Mouse (Mus musculus) embryonic facial prominence, embryonic 14.5 days (tissue): ENCODE results near the gene Abcc1. TPM values are rescaled to one million over a fixed set of nuclear protein-coding genes. Genes with fewer than 3 reads are reported as not detected.

ENCODE experiments used
- ATAC-seq: fragments of 200-750 bp; cut with Nextera tagmentation; 2 replicates; pipeline ENCODE4 v1.8.0; 2017; ENCODE audit warnings: low read depth, moderate number of reproducible peaks, moderate TSS enrichment
- DNase-seq: peaks from one replicate; pipeline ENCODE4 v3.0.0-alpha.2; 2015; ENCODE audit warnings: low spot score
- H3K27ac ChIP-seq: fragments of 300-500 bp; sonication (generic); replicated peaks from 2 replicates; pipeline ENCODE4 v1.5.1; 2014; ENCODE audit warnings: low read depth, mild to moderate bottlenecking, low read length, moderate library complexity
- H3K27me3 ChIP-seq: fragments of 300-500 bp; sonication (generic); replicated peaks from 2 replicates; pipeline ENCODE4 v1.6.1; 2014; ENCODE audit warnings: low read length; ENCODE audit not compliant: control insufficient read depth, insufficient read depth
- H3K36me3 ChIP-seq: fragments of 300-500 bp; sonication (generic); 2 replicates; pipeline ENCODE4 v1.6.1; 2014; ENCODE audit warnings: low read length, mixed read lengths; ENCODE audit not compliant: control insufficient read depth, insufficient read depth
- H3K4me1 ChIP-seq: fragments of 300-500 bp; sonication (generic); 2 replicates; pipeline ENCODE4 v1.6.1; 2014; ENCODE audit warnings: antibody characterized with exemption, low read length; ENCODE audit not compliant: control insufficient read depth, insufficient read depth
- H3K4me2 ChIP-seq: fragments of 300-500 bp; sonication (generic); 2 replicates; pipeline ENCODE4 v1.6.1; 2014; ENCODE audit warnings: low read depth, mild to moderate bottlenecking, low read length, moderate library complexity, mixed read lengths
- H3K4me3 ChIP-seq: fragments of 300-500 bp; sonication (generic); 2 replicates; pipeline ENCODE4 v1.5.1; 2014; ENCODE audit warnings: low read depth, mild to moderate bottlenecking, low read length
- H3K9ac ChIP-seq: fragments of 300-500 bp; sonication (generic); 2 replicates; pipeline ENCODE4 v1.6.1; 2014; ENCODE audit warnings: low read depth, mild to moderate bottlenecking, low read length, moderate library complexity, mixed read lengths
- H3K9me3 ChIP-seq: fragments of 300-500 bp; sonication (generic); 2 replicates; pipeline ENCODE4 v1.6.1; 2016; ENCODE audit warnings: low read length; ENCODE audit not compliant: control insufficient read depth
- WGBS: fragments of 180-500 bp; shearing (Covaris S2); extraction: QIAGEN DNeasy Blood & Tissue Kit; methylation state at CpG from one replicate; pipeline ENCODE4 v1.1.7; 2014; 5-methylcytosine and 5-hydroxymethylcytosine counted together
- polyA plus RNA-seq: library from polyadenylated mRNA; unstranded; fragments of >200 nt; fragmentation: Nextera tagmentation; extraction: Ambion mirVana; gene quantifications from 2 replicates; pipeline ENCODE4 v1.2.1, GENCODE M21; 2014

Abcc1 gene
- polyA plus RNA-seq, 1 experiment from 2014 or later: 10.4 TPM

- ATAC-seq: no peak
- 85% methylated on average over 9 of the region's 9 CpGs for WGBS
- Histone ChIP-seq H3K36me3 (peaks cover 26% of the 10 kb centered on the region), H3K9ac (no peak overlapping the region), H3K27me3 (no peaks in the 10 kb centered on the region), H3K4me3 (no peak overlapping the region), H3K27ac (no peak overlapping the region), H3K4me2 (no peak overlapping the region), H3K4me1 (no peaks in the 10 kb centered on the region), H3K9me3 (no peaks in the 10 kb centered on the region)
- no peak for DNase-seq
Observed at GRCm38 (mm10) chr16:14476701-14477400, 115.5 kb downstream of the Abcc1 start.

DNA sequence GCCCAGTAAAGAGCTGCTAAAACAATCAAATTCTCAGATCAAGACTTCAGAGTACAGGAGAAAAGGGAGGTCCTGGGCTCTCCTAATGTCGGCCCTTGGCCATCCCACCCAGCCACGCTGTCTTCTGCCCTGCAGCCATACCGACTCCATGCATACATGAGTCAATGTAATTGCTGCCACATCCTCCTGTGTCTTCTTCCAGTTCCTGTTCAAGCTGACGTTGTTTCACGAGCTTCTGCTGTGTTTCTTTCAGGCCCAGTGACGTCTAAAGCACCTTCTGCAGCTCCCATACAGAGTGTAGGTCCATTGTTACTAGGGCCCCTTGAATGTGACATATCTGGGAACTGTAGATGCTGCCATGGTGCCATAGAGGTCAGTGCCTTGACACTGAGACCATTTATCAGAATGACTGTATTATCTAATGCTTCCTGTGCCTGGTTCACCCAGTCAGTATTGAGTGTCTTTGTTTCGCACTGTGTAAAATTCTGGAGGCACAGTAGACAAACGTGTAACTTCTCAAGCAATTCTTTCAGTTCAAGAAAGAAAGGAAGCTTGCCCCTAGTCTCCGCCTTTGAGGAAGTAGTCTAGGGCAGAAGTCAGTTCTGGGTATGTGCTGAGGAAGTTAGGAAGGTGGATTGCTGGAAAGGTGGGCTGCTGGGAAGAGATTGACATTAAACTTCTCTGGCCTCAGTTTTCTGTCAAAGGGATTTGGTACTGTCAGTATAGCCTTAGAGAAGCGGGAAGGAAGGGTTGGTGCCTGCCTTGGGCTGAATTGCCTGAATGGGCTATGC lies 116.3 kb downstream of the Abcc1 start:
- Histone ChIP-seq H3K4me2 (no peak overlapping the region), H3K9ac (no peak overlapping the region), H3K27me3 (no peaks in the 10 kb centered on the region), H3K4me3 (no peak overlapping the region), H3K27ac (no peak overlapping the region), H3K9me3 (no peaks in the 10 kb centered on the region), H3K36me3 (peaks cover 17% of the 10 kb centered on the region), H3K4me1 (no peaks in the 10 kb centered on the region)
- ATAC-seq: no peak
- 70% methylated on average over 10 of the region's 10 CpGs for WGBS
- no peak for DNase-seq

DNA sequence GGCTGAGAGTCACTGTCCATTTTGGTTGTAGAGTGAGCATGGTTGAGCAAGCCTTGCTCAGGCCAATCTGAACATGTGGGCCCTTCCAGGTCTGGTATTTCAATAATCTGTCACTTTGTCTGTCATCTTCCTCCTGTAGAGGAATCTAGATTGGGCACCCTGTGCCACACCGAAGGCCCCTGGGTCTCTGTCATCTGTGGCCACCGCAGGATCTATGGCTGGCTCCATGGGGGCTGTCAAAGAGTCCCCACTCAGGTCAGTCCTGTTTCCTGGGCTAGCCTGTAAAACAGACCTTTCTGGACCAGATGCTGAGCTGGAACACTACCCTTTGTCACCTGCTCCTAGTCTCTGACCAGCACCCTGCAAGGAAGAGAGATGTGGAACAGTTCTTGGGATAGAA lies 118.3 kb downstream of the Abcc1 start:
- no peak overlapping the region for H3K4me3 ChIP-seq
- ATAC-seq (no peak), DNase-seq (no peak)
- no peaks in the 10 kb centered on the region for H3K4me1 ChIP-seq
- WGBS: 92% methylated on average over 2 of the region's 2 CpGs
- H3K27ac ChIP-seq: no peak overlapping the region
- no peaks in the 10 kb centered on the region for H3K27me3 ChIP-seq
- no peak overlapping the region for H3K4me2 ChIP-seq
- no peak overlapping the region for H3K9ac ChIP-seq
- H3K9me3 ChIP-seq: no peaks in the 10 kb centered on the region
- H3K36me3 ChIP-seq: no peaks in the 10 kb centered on the region; the same call in 1 of the 2 replicates

DNA sequence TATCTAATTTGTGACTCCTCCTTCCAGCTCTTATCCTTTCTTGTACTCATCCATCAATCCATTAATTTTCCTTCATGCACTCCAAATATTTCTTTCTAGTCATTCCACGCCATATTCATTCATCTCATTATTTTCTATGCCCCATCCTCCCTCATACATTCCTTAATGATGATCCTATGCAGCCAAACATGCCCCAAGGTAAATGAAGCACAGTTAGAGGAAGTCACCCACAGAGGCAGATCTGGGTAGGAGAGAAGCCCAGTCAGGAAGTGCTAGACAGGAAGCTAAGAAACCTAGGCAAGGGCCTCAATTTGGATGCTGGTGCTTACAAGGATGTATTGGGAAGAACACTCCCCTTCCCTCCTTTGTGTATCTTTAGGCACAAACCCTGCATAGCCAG lies 121.9 kb downstream of the Abcc1 start:
- H3K4me3 ChIP-seq: no peak overlapping the region
- no peaks in the 10 kb centered on the region for H3K36me3 ChIP-seq
- 80% methylated on average over 1 of the region's 1 CpGs for WGBS
- H3K4me1 ChIP-seq: no peaks in the 10 kb centered on the region
- no peaks in the 10 kb centered on the region for H3K27me3 ChIP-seq
- H3K9ac ChIP-seq: no peak overlapping the region
- no peak overlapping the region for H3K27ac ChIP-seq
- no peaks in the 10 kb centered on the region for H3K9me3 ChIP-seq
- no peak for ATAC-seq
- no peak overlapping the region for H3K4me2 ChIP-seq
- no peak for DNase-seq

- H3K36me3 ChIP-seq: no peaks in the 10 kb centered on the region
- H3K4me1 ChIP-seq: no peaks in the 10 kb centered on the region
- H3K27me3 ChIP-seq: no peaks in the 10 kb centered on the region
- WGBS: 66% methylated on average over 2 of the region's 2 CpGs
- ATAC-seq: peak; percentile 57; the same call in 1 of the 2 replicates
- no peak overlapping the region for H3K9ac ChIP-seq
- H3K4me3 ChIP-seq: no peak overlapping the region
- H3K9me3 ChIP-seq: no peaks in the 10 kb centered on the region
- DNase-seq: peak; percentile 64
- no peak overlapping the region for H3K27ac ChIP-seq
- no peak overlapping the region for H3K4me2 ChIP-seq
Observed at GRCm38 (mm10) chr16:14493491-14494114, 132.2 kb downstream of the Abcc1 start.

GRCm38 (mm10) chr16:14501649-14502360 lies 140.4 kb downstream of the Abcc1 start:
- Histone ChIP-seq H3K27ac (no peak overlapping the region), H3K4me2 (no peak overlapping the region), H3K4me3 (no peak overlapping the region), H3K27me3 (no peaks in the 10 kb centered on the region), H3K36me3 (no peaks in the 10 kb centered on the region), H3K9ac (no peak overlapping the region), H3K4me1 (no peaks in the 10 kb centered on the region), H3K9me3 (no peaks in the 10 kb centered on the region)
- WGBS: 82% methylated on average over 8 of the region's 8 CpGs
- ATAC-seq (no peak), DNase-seq (no peak)

- no peak overlapping the region for H3K4me3 ChIP-seq
- H3K4me1 ChIP-seq: no peaks in the 10 kb centered on the region
- no peak for ATAC-seq
- H3K4me2 ChIP-seq: no peak overlapping the region
- H3K9me3 ChIP-seq: no peaks in the 10 kb centered on the region
- no peak overlapping the region for H3K27ac ChIP-seq
- no peak overlapping the region for H3K9ac ChIP-seq
- H3K27me3 ChIP-seq: no peaks in the 10 kb centered on the region
- no peaks in the 10 kb centered on the region for H3K36me3 ChIP-seq
- 9% methylated on average over 2 of the region's 2 CpGs for WGBS
- no peak for DNase-seq
Observed at GRCm38 (mm10) chr16:14506461-14506860, 145.1 kb downstream of the Abcc1 start.
